Mouse (Mus musculus) neutrophil, adult 59 days (primary cell): Measurements from ENCODE around the gene Rab22a. TPM values are rescaled to one million over a fixed set of nuclear protein-coding genes. Genes with fewer than 3 reads are reported as not detected.

ENCODE experiments used
- total RNA-seq, 2 experiments: library from RNA; stranded (reverse); gene quantifications; 1 replicate in 1 of 2; 2 replicates in 1 of 2; pipeline ENCODE4 v1.2.4; 2023

Rab22a gene
- 10 to 100 TPM; 18.3 to 18.5 TPM for total RNA-seq

DNA sequence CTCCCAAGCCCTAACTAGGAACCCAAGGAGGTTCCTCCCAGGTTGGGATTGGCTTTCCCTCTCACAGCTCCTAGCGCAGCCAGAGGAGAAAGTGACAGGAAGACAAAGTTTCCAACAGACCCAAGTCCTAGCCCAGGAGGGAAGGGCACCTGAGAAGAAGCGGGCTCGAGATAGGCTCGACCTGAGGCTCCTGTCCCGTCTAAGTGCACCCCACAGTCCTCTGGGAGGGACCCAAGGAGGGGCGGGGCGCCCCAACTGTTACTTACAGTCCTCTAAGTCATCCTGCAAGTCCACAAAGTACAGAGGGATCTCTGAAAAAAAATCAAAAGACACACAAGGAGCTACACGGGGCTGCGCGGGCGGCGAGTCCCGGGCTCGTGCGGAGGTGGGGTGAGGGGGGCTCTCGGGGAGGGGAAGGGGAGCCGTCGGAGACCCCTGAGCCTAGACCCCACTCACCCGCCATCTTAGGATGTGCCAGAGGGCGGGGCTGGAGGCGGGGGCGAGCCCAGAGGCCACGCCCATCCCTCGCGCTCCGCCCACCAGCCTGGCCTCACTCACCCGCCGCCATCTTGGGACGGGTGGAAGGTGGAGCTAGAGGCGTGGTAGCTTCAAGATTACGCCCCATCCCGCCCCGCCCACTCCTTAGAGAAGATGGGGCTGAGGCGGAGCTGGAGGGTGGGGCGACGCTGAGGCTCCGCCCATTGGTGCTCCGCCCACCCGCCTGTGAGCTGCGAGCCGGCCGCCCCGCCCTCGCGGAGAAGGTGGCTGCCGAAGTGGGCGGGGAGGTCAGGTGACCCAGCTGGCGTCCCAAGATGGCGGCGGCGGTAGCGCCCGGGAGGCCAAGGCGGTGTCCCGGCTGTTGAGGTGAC, at the start of gene Rab22a:
TSS of gene Rab22a (plus strand) at position 704 of the 869 bp plus-strand sequence.

DNA sequence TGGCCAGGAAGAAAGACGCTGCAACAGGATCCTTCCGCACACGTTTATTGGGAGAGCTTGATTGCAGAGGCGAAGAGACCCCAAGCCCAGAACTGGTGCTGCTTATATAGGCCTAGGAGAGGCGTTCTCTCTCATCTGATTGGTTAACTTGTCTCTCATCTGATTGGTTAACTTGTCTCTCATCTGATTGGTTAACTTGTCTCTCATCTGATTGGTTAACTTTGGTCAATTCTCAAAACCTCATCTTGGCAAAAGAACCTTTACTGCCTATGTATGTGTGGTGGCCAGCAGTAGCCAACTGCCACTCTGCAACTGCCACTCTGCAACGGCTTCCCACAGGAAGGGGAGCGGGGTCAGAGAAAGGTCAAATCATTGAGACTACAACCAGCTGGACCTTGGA, 59.6 kb downstream of the Rab22a start, which contains the start of gene 1700010B08Rik:
TSS of gene 1700010B08Rik (plus strand) at position 301 of the 400 bp plus-strand sequence.

DNA sequence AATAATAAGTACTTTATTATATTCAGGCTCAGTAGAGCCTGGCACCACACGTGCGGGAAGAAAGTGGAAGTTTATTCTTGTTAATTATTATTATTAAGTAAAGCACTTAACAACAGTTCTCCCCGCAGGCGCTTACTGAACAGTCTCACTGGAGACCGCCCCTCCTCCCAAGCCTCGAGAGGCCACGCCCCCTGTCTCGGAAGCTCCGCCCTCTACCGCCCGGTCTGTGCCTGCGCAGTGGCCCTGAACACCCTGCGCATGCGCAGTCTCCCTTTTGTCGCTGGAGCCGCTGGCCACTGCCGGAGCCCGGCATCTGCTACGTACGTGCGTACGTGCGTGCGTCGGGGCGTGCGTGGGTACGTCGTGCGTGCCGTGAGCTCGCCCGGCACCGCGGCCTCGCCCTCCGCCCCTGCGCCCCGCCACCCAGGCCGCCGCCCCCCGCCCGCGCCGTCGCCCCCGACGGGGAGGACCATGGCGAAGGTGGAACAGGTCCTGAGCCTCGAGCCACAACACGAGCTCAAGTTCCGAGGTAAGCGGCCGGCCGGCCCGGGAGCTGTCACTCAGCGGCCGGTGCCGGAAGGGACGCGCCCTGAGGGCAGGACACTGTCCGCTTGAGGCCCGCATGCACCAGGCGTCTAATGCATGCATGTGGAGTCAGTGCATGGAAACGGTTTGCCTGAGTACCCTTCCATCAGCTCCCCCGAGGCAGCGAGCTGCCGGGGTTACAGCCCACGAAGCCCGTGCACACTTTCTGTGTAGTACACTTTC, 77.8 kb downstream of the Rab22a start, which contains the start of gene Vapb:
TSS of gene Vapb (plus strand) at position 290 of the 768 bp plus-strand sequence.

Other genes with a start within 250 kb of the Rab22a start
- gene 1700021F07Rik, start 137.2 kb upstream of the Rab22a start, total RNA-seq: not detected
- not detected for gene Ankrd60, start 81.4 kb upstream of the Rab22a start, total RNA-seq
- gene 1700010B08Rik, start 59.7 kb downstream of the Rab22a start, total RNA-seq: not detected
- 10 to 100 TPM; 40.7 to 42.6 TPM for gene Vapb, start 77.8 kb downstream of the Rab22a start, total RNA-seq